Mouse (Mus musculus): ENCODE measurements around the gene Golga3. TPM values are rescaled to one million over a fixed set of nuclear protein-coding genes. Genes with fewer than 3 reads are reported as not detected.
A peak's percentile ranks its signal among the peaks of the same experiment; 100 is the strongest.

Gene Golga3
- polyA plus RNA-seq, 1 experiment from 2014 or later, result 20.0 TPM

- H3K27me3 ChIP-seq (replicated peaks; ENCODE audit: control insufficient read depth, insufficient read depth, low read length), result no peaks in the 10 kb centered on the region
- peaks cover 26% of the 10 kb centered on the region for H3K36me3 ChIP-seq (ENCODE audit: control insufficient read depth, insufficient read depth, low read length)
- peaks cover 9% of the 10 kb centered on the region for H3K4me1 ChIP-seq (ENCODE audit: control insufficient read depth, insufficient read depth, low read length)
- H3K9ac ChIP-seq (ENCODE audit: low read length), result peak within 1 kb of the TSS; percentile 92
- H3K4me3 ChIP-seq (ENCODE audit: low read depth, low read length), result peak within 1 kb of the TSS; percentile 95
- no peaks in the 10 kb centered on the region for H3K9me3 ChIP-seq (replicated peaks; ENCODE audit: control insufficient read depth, low read length)
- WGBS, result under 1% methylated on average over 65 of the region's 66 CpGs
- H3K27ac ChIP-seq (ENCODE audit: low read depth, low read length), result peak within 1 kb of the TSS; percentile 33; the same call in 1 of the 2 replicates
- H3K4me2 ChIP-seq (ENCODE audit: low read length), result peak within 1 kb of the TSS; percentile 96
- DNase-seq (ENCODE audit: low spot score) (peak; percentile 91), ATAC-seq (peak; percentile 94)
These were observed 92.9 kb downstream of the Golga3 start, which contains the start of gene Pgam5 for GRCm38 (mm10) chr5:110269141-110270101. Gene Pgam5, minus strand, starts transcription at chr5:110269913.

DNA sequence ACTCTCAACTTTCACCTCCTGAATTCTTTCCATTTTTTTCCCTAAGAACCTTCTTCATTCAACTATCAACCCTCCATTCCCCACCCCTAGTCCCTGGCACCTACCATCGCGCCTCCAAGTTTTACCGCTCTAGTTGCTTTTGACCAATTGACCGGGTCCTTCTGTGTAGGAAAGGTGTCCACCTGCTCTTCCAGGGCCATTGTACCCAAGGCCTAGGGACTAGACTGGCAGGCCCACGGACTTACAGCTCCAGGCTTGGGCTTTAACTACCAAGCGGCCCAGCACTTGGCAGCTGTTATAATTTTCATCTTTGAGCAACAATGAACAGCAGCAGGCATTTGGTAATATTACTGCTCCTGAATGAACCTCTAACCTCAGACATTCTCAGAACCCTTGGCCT lies 93.7 kb downstream of the Golga3 start:
- Histone ChIP-seq H3K9me3 (replicated peaks; ENCODE audit: control insufficient read depth, low read length) (no peaks in the 10 kb centered on the region), H3K9ac (ENCODE audit: low read length) (no peak overlapping the region), H3K4me3 (ENCODE audit: low read depth, low read length) (no peak overlapping the region), H3K4me1 (ENCODE audit: control insufficient read depth, insufficient read depth, low read length) (peaks cover 9% of the 10 kb centered on the region), H3K27me3 (replicated peaks; ENCODE audit: control insufficient read depth, insufficient read depth, low read length) (no peaks in the 10 kb centered on the region), H3K4me2 (ENCODE audit: low read length) (no peak overlapping the region), H3K36me3 (ENCODE audit: control insufficient read depth, insufficient read depth, low read length) (peaks cover 18% of the 10 kb centered on the region), H3K27ac (ENCODE audit: low read depth, low read length) (no peak overlapping the region)
- 93% methylated on average over 6 of the region's 6 CpGs for WGBS
- ATAC-seq (peak; percentile 27; the same call in 1 of the 2 replicates), DNase-seq (ENCODE audit: low spot score) (no peak)

DNA sequence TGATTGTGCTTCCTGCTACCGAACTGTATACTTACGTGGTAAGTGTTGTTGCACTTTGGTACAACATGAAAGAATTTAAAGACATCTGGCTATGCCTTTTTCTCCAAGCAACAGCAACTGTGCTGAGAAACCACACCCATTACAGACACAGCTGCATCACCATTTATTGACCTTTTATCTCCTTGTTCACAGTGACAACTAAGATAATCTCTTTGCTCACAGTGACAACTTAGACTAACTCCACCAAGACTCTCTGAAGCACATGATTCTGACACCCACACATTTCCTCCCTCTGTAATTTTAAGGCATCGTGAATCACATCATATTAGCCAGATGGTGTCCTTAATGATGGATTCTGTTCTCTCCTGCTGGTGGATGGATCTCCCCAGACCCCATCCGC lies 97.6 kb downstream of the Golga3 start:
- H3K27ac ChIP-seq (ENCODE audit: low read depth, low read length), result no peak overlapping the region
- 77% methylated on average over 4 of the region's 4 CpGs for WGBS
- no peak for DNase-seq (ENCODE audit: low spot score)
- no peak overlapping the region for H3K9ac ChIP-seq (ENCODE audit: low read length)
- H3K4me1 ChIP-seq (ENCODE audit: control insufficient read depth, insufficient read depth, low read length), result peaks cover under 1% of the 10 kb centered on the region
- no peak for ATAC-seq
- H3K9me3 ChIP-seq (replicated peaks; ENCODE audit: control insufficient read depth, low read length), result no peaks in the 10 kb centered on the region
- H3K36me3 ChIP-seq (ENCODE audit: control insufficient read depth, insufficient read depth, low read length), result no peaks in the 10 kb centered on the region
- no peaks in the 10 kb centered on the region for H3K27me3 ChIP-seq (replicated peaks; ENCODE audit: control insufficient read depth, insufficient read depth, low read length)
- H3K4me2 ChIP-seq (ENCODE audit: low read length), result no peak overlapping the region
- H3K4me3 ChIP-seq (ENCODE audit: low read depth, low read length), result no peak overlapping the region

DNA sequence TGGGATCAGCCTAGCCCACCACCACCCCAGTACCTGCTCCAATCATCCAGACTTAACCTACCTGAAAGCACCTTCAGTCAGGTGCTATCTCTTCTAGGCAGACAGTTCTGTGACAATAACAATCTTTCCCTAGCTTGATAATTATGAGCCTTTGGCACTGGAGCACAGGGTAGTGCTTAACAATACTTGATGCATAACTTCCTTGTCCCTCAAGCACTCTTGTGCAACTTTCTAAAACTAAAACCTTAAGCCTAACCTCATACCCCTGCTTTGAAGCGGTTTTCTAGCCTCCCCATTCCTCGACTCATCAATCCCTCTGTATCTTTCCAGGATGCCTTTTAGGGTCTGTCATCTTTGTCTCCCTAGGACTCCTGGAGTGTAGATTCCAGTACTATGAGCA lies 98.3 kb downstream of the Golga3 start:
- no peaks in the 10 kb centered on the region for H3K4me1 ChIP-seq (ENCODE audit: control insufficient read depth, insufficient read depth, low read length)
- no peak overlapping the region for H3K4me3 ChIP-seq (ENCODE audit: low read depth, low read length)
- no peak for DNase-seq (ENCODE audit: low spot score)
- ATAC-seq, result no peak
- 63% methylated on average over 2 of the region's 2 CpGs for WGBS
- no peak overlapping the region for H3K9ac ChIP-seq (ENCODE audit: low read length)
- H3K4me2 ChIP-seq (ENCODE audit: low read length), result no peak overlapping the region
- H3K27me3 ChIP-seq (replicated peaks; ENCODE audit: control insufficient read depth, insufficient read depth, low read length), result no peaks in the 10 kb centered on the region
- H3K27ac ChIP-seq (ENCODE audit: low read depth, low read length), result no peak overlapping the region
- H3K36me3 ChIP-seq (ENCODE audit: control insufficient read depth, insufficient read depth, low read length), result no peaks in the 10 kb centered on the region
- H3K9me3 ChIP-seq (replicated peaks; ENCODE audit: control insufficient read depth, low read length), result no peaks in the 10 kb centered on the region

Other genes with a start within 250 kb of the Golga3 start
- 23.5 and 24.4 TPM in 2 replicates for gene Zfp932, start 180.2 kb upstream of the Golga3 start, polyA plus RNA-seq (2014; fragmentation: Nextera tagmentation; extraction: Ambion mirVana)
- gene Gm17655, start 104.2 kb upstream of the Golga3 start, polyA plus RNA-seq (2014; fragmentation: Nextera tagmentation; extraction: Ambion mirVana), result 4.5 and 5.0 TPM in 2 replicates
- 0.51 and 0.57 TPM in 2 replicates for gene Gm35315, start 82.3 kb upstream of the Golga3 start, polyA plus RNA-seq (2014; fragmentation: Nextera tagmentation; extraction: Ambion mirVana)
- 0.69 and 1.1 TPM in 2 replicates for gene Plcxd1, start 76.7 kb upstream of the Golga3 start, polyA plus RNA-seq (2014; fragmentation: Nextera tagmentation; extraction: Ambion mirVana)
- 46.5 TPM in 2 replicates for gene Gtpbp6, start 68.5 kb upstream of the Golga3 start, polyA plus RNA-seq (2014; fragmentation: Nextera tagmentation; extraction: Ambion mirVana)
- 15.1 and 16.9 TPM in 2 replicates for gene Zfp605, start 66.6 kb upstream of the Golga3 start, polyA plus RNA-seq (2014; fragmentation: Nextera tagmentation; extraction: Ambion mirVana)
- gene Chfr, start 40.9 kb upstream of the Golga3 start, polyA plus RNA-seq (2014; fragmentation: Nextera tagmentation; extraction: Ambion mirVana), result 82.1 and 82.9 TPM in 2 replicates
- 21.9 and 32.5 TPM in 2 replicates for gene Ankle2, start 54.3 kb downstream of the Golga3 start, polyA plus RNA-seq (2014; fragmentation: Nextera tagmentation; extraction: Ambion mirVana)
- gene Pgam5, start 93.2 kb downstream of the Golga3 start, polyA plus RNA-seq (2014; fragmentation: Nextera tagmentation; extraction: Ambion mirVana), result 102 and 108 TPM in 2 replicates
- 6.1 and 8.3 TPM in 2 replicates for gene Pxmp2, start 109.5 kb downstream of the Golga3 start, polyA plus RNA-seq (2014; fragmentation: Nextera tagmentation; extraction: Ambion mirVana)
- 12.2 and 15.1 TPM in 2 replicates for gene Pole, start 109.6 kb downstream of the Golga3 start, polyA plus RNA-seq (2014; fragmentation: Nextera tagmentation; extraction: Ambion mirVana)
- 5.9 and 6.4 TPM in 2 replicates for gene P2rx2, start 166.5 kb downstream of the Golga3 start, polyA plus RNA-seq (2014; fragmentation: Nextera tagmentation; extraction: Ambion mirVana)
- not detected in 2 replicates for gene Lrcol1, start 168.0 kb downstream of the Golga3 start, polyA plus RNA-seq (2014; fragmentation: Nextera tagmentation; extraction: Ambion mirVana)

Data from forebrain, embryonic 14.5 days (tissue).